Mouse (Mus musculus): ENCODE data around the gene Aff3.

The Aff3 gene

DNA sequence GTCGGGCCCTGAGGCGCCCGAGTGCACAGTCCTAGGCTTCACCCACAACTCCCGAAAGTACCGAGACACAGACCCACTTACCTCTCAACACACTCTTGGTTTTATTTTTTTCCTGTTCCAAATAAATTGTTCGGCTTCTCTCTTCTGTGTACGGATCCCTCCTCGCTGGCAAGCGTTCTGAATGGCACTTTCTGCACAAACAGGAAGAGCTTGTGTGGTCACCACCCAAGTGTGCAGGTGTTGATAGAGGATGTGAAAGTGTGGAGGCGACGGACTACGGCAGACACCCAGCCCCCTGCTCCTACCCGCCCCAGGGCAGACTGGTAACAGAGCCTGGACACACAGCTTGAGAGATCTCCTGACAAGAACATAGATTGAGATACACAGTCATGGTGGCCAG lies at the start of gene Aff3:
Aff3 (minus strand) TSS at position 179 of the 400 bp plus-strand sequence.
- peak in 1 of 2 experiments; percentile 17 for DNase-seq (ENCODE audit: low spot score in 2 of 2)

DNA sequence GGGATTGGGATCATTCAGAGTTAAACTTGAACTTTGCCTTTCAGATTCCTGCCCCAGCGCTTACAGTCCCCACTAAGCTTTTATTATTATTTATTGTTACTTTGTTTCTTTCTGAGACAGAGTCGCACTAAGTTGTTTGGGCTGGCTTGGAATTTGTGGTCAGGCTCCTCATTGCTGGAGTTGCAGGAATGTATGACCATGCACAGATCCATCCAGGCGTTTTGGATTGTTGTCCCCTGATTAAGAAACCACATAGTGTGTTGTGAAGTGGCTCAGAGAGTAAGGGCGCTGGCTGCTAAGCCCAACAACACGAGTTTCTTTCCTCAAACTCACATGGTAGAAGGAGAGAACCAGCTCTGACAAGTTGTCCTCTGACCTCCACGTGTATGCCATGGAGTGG lies 35.9 kb upstream of the Aff3 start:
- DNase-seq (ENCODE audit: low spot score in 2 of 2) = no peak

- DNase-seq (ENCODE audit: low spot score in 2 of 2) = no peak
Observed at GRCm38 (mm10) chr1:38699244-38699643, 34.5 kb upstream of the Aff3 start.

- no peak for DNase-seq (ENCODE audit: low spot score in 2 of 2)
Observed at GRCm38 (mm10) chr1:38695812-38696681, 31.3 kb upstream of the Aff3 start.

DNA sequence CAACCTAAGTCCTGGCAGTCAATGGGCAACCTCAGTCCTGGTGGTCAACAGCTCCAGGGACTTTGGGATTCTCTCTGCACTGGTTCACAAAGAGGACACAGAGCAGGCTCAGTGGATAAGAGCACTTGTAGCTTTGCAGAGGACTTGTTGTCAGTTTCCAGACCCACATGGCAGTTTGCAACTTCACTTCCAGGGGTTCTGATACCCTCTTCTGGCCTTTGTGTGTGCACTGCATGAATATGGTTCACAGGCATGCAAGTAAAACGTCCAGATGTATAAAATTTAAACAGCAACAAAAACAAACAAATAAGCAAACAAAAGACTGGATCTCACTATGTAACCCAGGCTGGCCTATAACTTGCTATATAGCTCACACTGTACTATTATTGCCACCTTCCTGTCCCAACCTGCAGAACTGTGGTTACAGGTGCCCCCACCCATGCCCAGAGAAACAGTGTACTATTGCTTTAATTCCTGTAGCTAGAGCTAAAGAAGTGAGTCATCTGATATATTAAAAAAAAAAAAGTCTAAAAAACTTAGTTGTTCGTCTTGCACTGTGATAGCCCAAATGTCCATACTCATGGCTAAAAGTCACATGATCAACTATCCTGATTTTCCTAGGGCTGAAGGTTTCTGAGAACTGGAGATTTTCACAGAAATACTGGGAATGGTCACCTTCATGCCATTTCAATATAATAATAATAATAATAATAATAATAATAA lies 30.5 kb upstream of the Aff3 start:
- DNase-seq (ENCODE audit: low spot score in 2 of 2) = no peak

DNA sequence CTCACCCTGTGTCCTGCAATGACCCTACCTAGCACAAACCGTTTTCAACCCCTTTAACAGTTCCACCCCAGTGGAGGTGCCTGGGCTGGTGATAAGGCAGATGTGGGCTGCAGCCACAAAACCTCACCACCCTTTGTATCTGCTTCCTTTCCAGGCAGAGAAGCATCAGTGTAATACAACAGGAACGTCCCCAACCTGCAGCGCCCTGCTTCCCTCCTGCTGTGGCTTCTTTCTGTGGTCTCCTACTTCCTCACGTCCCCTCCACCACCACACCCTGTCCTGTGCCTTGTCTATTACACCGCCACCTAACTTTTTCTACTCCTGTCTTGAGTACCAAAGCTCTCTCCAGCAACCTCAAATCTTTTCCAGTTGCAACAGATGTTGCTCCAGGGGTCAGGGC lies 29.4 kb upstream of the Aff3 start:
- DNase-seq (ENCODE audit: low spot score in 2 of 2) = no peak

DNA sequence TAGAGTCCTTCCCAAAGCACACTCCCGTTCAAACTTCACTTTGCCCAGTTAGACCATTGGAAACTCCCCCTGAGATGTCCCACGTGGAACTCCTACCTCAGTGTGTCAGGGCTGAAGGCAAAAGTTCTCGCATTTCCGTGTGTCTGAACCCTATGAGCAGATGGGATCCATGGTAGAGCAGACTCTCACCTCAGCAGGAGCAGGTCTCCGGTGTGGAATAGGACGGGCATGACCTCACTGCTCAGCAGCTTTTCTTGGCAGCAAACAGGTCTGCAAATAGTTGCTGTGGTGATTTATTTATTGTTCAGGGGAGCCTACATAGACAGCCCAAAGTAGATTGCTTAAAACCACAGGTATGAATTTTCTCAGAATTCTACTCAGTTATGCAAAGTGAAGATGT lies 25.7 kb upstream of the Aff3 start:
- DNase-seq (ENCODE audit: low spot score in 2 of 2) = no peak

GRCm38 (mm10) chr1:38688216-38688615 lies 23.5 kb upstream of the Aff3 start:
- DNase-seq (ENCODE audit: low spot score in 2 of 2) = no peak

GRCm38 (mm10) chr1:38685706-38686105 lies 21.0 kb upstream of the Aff3 start:
- no peak for DNase-seq (ENCODE audit: low spot score in 2 of 2)

DNA sequence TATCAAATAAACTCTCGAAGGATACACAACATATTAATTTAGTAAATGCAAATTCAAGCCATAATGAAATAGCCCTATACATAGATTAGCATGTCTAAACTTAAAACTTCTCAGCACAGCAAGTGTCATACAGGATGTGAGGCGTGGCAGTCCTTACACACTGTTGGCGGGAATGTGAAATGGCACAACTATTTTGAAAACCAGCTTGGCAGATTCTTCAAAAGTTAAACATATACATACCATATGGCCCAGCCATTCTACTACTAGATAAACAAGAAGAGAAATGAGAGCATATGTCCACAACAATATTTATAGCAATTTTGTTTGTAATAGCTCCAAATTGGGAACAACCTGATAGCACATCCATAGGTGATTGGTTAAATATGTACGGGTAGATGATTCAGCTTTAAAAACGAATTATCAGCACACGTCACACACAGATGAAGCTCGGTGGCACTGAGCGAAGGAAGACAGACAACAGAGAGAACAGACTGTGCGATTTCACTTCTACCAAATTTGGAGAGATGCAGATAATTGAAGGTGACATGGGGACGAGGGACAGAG lies 18.5 kb upstream of the Aff3 start:
- no peak for DNase-seq (ENCODE audit: low spot score in 2 of 2)

- no peak for DNase-seq (ENCODE audit: low spot score in 2 of 2)
Observed at GRCm38 (mm10) chr1:38679890-38680289, 15.1 kb upstream of the Aff3 start.

- DNase-seq (ENCODE audit: low spot score in 2 of 2) = no peak
Observed at GRCm38 (mm10) chr1:38671756-38672155, 7.0 kb upstream of the Aff3 start.

- DNase-seq (ENCODE audit: low spot score in 2 of 2) = no peak
Observed at GRCm38 (mm10) chr1:38671019-38671418, 6.3 kb upstream of the Aff3 start.

- DNase-seq (ENCODE audit: low spot score in 2 of 2) = no peak
Observed at GRCm38 (mm10) chr1:38668327-38668726, 3.6 kb upstream of the Aff3 start.

DNA sequence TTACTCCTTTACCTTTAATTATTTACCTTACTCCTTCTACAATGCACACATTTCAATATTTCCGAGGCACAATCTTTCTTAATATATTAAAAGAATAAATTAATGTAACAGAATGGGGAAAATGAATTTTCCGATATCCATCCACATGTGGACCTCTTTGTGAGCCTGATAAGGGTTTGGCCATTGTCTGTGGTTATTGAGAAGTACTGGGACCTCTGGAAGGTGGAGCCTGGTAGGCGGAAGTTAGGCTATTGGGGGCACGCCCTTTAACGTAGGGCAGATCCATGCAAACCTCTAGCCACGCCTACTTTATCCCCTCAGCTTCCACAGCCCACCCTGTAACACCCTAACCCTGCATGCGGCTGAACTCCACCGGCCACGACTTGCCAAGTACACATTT lies 3.1 kb upstream of the Aff3 start:
- DNase-seq (ENCODE audit: low spot score in 2 of 2) = no peak

- DNase-seq (ENCODE audit: low spot score in 2 of 2) = no peak
Observed at GRCm38 (mm10) chr1:38666766-38667118, 2.0 kb upstream of the Aff3 start.

- DNase-seq (ENCODE audit: low spot score in 2 of 2) = no peak
Observed at GRCm38 (mm10) chr1:38666111-38666765, 1.5 kb upstream of the Aff3 start.

DNA sequence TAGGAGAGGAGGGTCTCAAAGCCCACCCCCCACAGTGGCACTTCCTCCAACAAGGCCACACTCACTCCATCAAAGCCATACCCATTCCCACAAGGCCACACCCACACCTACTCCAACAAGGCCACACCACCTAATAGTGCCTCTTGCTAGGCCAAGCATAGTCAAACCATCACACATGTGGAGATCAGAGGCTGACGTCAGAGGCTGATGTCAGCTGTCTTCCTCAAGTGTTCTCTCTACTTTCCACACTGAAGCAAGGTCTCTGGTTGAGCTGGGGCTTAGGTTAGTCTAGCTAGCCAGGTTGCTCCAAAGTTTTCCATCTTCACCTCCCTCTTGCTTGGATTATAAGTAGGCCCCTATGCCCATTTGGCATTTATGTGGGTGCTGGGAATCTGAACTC lies 856 bp upstream of the Aff3 start:
- no peak for DNase-seq (ENCODE audit: low spot score in 2 of 2)

GRCm38 (mm10) chr1:38664261-38664660 lies 494 bp downstream of the Aff3 start:
- no peak for DNase-seq (ENCODE audit: low spot score in 2 of 2)

DNA sequence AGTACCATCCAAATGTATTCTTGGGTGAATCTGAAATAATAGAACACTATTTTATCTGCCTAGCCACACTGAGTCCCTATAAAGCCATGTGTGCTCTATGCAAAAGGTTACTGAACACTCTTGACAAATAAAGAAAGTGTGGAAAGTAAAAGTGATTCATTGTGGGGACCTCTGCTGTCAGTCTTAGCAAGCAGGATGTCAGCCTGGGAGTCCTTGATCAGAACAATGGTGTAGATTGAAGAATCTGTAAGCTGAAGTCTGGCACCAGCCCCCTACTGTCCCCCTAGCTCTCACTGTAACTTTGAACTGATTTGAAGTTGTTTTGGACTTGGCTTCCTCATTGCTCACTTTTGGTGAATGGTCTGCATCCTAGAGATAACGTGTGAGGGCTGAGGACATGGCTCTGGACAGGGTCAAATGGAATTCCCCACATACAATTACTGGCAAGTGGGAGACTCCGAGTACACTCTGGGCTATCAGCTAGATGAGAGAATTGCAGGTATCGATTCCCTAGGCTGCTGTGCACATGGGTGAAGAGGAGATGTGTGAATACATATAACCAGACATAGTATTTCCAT lies 2.0 kb downstream of the Aff3 start:
- no peak for DNase-seq (ENCODE audit: low spot score in 2 of 2)

GRCm38 (mm10) chr1:38658933-38659553 lies 5.7 kb downstream of the Aff3 start:
- no peak for DNase-seq (ENCODE audit: low spot score in 2 of 2)

- DNase-seq (ENCODE audit: low spot score in 2 of 2) = no peak
Observed at GRCm38 (mm10) chr1:38658376-38658775, 6.4 kb downstream of the Aff3 start.
